Mouse (Mus musculus) midbrain, embryonic 16.5 days (tissue): ENCODE data around the gene Apbb2. TPM values are rescaled to one million over a fixed set of nuclear protein-coding genes. Genes with fewer than 3 reads are reported as not detected.

ENCODE experiments used
- ATAC-seq: fragments of 200-750 bp; cut with Nextera tagmentation; 2 replicates; pipeline ENCODE4 v1.8.0; 2017; ENCODE audit warnings: moderate TSS enrichment
- H3K27ac ChIP-seq: fragments of 300-500 bp; sonication (generic); 2 replicates; pipeline ENCODE4 v1.5.1; 2014; ENCODE audit warnings: mild to moderate bottlenecking, low read length, mixed read lengths
- H3K27me3 ChIP-seq: fragments of 300-500 bp; sonication (generic); 2 replicates; pipeline ENCODE4 v1.6.1; 2014; ENCODE audit warnings: low read depth, low read length, mixed read lengths; ENCODE audit not compliant: control insufficient read depth, insufficient read depth
- H3K36me3 ChIP-seq: fragments of 300-500 bp; sonication (generic); 2 replicates; pipeline ENCODE4 v1.6.1; 2014; ENCODE audit warnings: mild to moderate bottlenecking, low read length, moderate library complexity, mixed read lengths; ENCODE audit not compliant: control insufficient read depth, insufficient read depth
- H3K4me1 ChIP-seq: fragments of 300-500 bp; sonication (generic); 2 replicates; pipeline ENCODE4 v1.6.1; 2014; ENCODE audit warnings: mild to moderate bottlenecking, low read length, mixed read lengths; ENCODE audit not compliant: control insufficient read depth, insufficient read depth
- H3K4me2 ChIP-seq: fragments of 300-500 bp; sonication (generic); 2 replicates; pipeline ENCODE4 v1.6.1; 2014; ENCODE audit warnings: mild to moderate bottlenecking, low read length, mixed read lengths
- H3K4me3 ChIP-seq: fragments of 300-500 bp; sonication (generic); 2 replicates; pipeline ENCODE4 v1.5.1; 2014; ENCODE audit warnings: low read depth, mild to moderate bottlenecking, low read length, moderate library complexity, mixed read lengths
- H3K9ac ChIP-seq: fragments of 300-500 bp; sonication (generic); 2 replicates; pipeline ENCODE4 v1.6.1; 2014; ENCODE audit warnings: low read depth, low read length, mixed read lengths
- H3K9me3 ChIP-seq: fragments of 300-500 bp; sonication (generic); replicated peaks from 2 replicates; pipeline ENCODE4 v1.6.1; 2014; ENCODE audit warnings: mild to moderate bottlenecking, low read length, mixed read lengths; ENCODE audit not compliant: control insufficient read depth, poor library complexity, severe bottlenecking
- WGBS: fragments of 180-500 bp; shearing (Covaris S2); extraction: QIAGEN DNeasy Blood & Tissue Kit; methylation state at CpG from one replicate; pipeline ENCODE4 v1.1.7; 2014; 5-methylcytosine and 5-hydroxymethylcytosine counted together
- polyA plus RNA-seq: library from polyadenylated mRNA; unstranded; fragments of >200 nt; fragmentation: Nextera tagmentation; extraction: Ambion mirVana; gene quantifications from 2 replicates; pipeline ENCODE4 v1.2.1, GENCODE M21; 2015

Apbb2 gene
- polyA plus RNA-seq, 1 experiment from 2014 or later = 107 TPM

DNA sequence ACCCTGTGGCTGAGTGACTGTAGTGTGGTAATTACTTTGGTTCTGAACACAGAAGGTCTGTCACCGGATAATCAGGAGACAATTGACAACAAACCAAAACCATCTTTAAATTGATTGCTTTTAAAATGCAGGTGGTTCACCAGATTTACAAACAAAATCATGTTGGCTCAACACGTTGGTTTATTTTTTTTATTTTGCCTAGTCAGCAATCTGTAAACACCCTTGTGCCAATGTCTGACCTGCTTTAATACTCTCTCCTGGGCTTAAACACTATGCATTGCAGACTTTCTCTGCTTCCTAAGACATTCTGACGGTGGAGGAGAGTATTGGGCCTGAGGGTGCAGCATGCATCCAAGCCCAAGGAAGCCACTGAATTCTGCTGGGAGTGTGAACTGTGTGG, 22.3 kb downstream of the Apbb2 start:
- no peak overlapping the region for H3K4me3 ChIP-seq
- H3K9ac ChIP-seq = no peak overlapping the region
- H3K36me3 ChIP-seq = no peaks in the 10 kb centered on the region
- 72% methylated on average over 3 of the region's 3 CpGs for WGBS
- no peaks in the 10 kb centered on the region for H3K27me3 ChIP-seq
- H3K4me2 ChIP-seq = no peak overlapping the region
- no peak overlapping the region for H3K27ac ChIP-seq
- no peak for ATAC-seq
- H3K4me1 ChIP-seq = no peaks in the 10 kb centered on the region
- no peaks in the 10 kb centered on the region for H3K9me3 ChIP-seq

DNA sequence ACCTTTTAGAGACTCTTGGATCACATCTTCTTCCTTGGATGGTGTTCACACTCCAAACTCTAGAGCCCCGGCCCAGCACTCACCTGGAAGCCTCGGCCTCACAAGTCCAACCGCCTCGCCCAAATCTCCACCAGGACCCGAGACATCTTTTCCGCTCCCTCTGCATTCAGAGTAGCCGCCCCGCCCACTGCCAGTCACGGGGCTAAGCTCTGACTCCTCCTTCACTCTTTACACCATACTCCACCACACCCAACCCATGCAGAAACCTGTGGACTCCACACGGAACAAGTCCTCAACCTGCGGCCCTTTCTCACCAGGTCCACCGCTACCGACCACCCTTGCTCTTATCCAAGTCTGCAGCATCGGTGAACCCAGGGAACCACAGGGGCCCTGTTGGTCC, 23.7 kb downstream of the Apbb2 start:
- ATAC-seq = no peak
- Histone ChIP-seq H3K9me3 (no peaks in the 10 kb centered on the region), H3K4me3 (no peak overlapping the region), H3K36me3 (no peaks in the 10 kb centered on the region), H3K4me2 (no peak overlapping the region), H3K4me1 (0 out of 2 replicates have a peak, but pooled peaks cover 2% of the 10 kb centered on the region), H3K9ac (no peak overlapping the region), H3K27ac (no peak overlapping the region), H3K27me3 (no peaks in the 10 kb centered on the region)
- 81% methylated on average over 14 of the region's 14 CpGs for WGBS

DNA sequence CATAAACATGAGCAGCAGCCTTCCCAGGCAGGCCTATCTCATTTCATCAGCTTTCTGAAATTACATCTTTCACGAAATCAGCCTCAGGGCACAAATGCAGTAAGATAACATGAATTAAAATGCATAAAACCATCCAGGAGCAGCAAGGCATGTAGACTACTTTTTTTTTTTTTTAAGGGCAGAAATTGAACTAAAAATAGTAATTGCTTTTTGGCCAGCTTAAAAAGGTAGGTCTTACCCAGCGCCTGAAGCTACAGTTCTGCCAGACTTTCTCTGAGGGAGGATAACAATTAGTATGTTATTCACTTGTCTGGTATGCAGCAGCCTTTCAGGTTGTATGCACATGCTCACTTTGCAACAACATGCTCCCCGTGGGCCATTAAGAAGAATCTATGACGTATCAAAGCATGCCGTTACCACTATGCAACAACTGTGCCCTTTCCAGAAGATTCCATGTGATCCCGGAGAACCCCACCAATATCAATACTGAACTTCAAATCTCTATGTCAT, 32.3 kb downstream of the Apbb2 start:
- WGBS = 77% methylated on average over 6 of the region's 6 CpGs
- peaks cover 3% of the 10 kb centered on the region; the same call in 1 of the 2 replicates for H3K9me3 ChIP-seq
- no peak overlapping the region for H3K4me3 ChIP-seq
- ATAC-seq = no peak
- no peak overlapping the region for H3K4me2 ChIP-seq
- H3K27ac ChIP-seq = peak overlapping the region; percentile 20
- H3K36me3 ChIP-seq = no peaks in the 10 kb centered on the region
- H3K27me3 ChIP-seq = no peaks in the 10 kb centered on the region
- peaks cover 13% of the 10 kb centered on the region for H3K4me1 ChIP-seq
- no peak overlapping the region for H3K9ac ChIP-seq

DNA sequence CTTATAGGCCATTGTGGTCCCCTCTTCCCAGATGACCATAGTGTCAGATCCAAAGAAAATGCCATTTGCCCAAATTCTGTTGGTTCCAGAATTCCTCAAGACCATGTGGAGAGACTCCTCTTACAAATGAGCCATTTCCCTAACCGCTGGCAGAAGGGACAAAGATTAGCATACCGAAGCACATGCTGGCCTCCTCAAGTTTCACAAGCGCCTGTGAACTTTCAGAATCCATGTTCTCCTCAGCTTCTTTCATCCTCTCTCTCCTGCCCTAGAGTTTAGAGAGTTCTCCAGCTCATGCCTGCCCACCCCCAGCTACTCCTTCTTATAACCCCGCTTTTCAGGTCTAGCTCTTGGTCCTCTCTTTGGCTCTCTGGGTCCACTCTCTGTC, 35.6 kb downstream of the Apbb2 start:
- H3K4me2 ChIP-seq = no peak overlapping the region
- ATAC-seq = no peak
- H3K9me3 ChIP-seq = peaks cover 3% of the 10 kb centered on the region; the same call in 1 of the 2 replicates
- H3K27ac ChIP-seq = no peak overlapping the region
- no peaks in the 10 kb centered on the region for H3K36me3 ChIP-seq
- H3K4me3 ChIP-seq = no peak overlapping the region
- H3K4me1 ChIP-seq = peaks cover 16% of the 10 kb centered on the region
- H3K9ac ChIP-seq = no peak overlapping the region
- no peaks in the 10 kb centered on the region for H3K27me3 ChIP-seq
- WGBS = 91% methylated on average over 4 of the region's 4 CpGs

DNA sequence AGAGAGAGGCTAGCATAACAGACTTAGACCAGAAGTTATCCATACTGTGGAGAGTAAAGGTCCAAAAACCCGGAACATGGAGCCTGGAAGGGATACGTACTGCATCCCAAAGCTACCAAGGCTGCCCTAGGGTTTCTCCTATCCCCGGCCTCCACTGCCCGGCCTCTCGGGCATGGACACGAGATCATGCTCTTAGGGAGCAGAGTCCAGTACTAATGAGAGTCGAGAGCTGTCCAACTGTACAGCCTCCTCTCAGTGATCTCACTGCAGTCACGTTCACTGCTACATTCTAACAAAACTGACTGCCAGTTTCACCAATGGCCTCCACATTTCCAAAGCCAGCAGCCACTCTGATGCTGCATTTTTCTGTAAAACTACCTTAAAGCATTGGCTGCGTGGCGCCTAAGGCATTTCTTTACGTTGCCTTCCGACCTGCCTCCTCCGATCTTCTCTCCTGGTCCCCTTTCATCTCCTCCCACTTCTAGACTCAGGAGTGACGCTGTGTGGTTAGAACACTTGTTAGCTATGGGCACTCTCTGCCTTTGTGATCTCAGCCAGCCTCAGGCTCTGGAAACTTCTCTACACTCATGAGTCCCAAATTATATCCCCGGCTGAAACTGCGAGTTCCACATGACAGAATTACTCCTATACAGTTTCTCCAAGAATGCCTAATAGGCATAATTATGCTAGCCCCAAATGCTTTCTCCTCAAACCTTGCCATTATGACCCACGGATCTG, 36.1 kb downstream of the Apbb2 start:
- peaks cover 16% of the 10 kb centered on the region for H3K4me1 ChIP-seq
- ATAC-seq = no peak
- no peak overlapping the region for H3K4me3 ChIP-seq
- H3K27ac ChIP-seq = no peak overlapping the region
- no peaks in the 10 kb centered on the region for H3K27me3 ChIP-seq
- WGBS = 86% methylated on average over 17 of the region's 17 CpGs
- no peak overlapping the region for H3K9ac ChIP-seq
- H3K9me3 ChIP-seq = no peaks in the 10 kb centered on the region
- no peaks in the 10 kb centered on the region for H3K36me3 ChIP-seq
- H3K4me2 ChIP-seq = no peak overlapping the region

DNA sequence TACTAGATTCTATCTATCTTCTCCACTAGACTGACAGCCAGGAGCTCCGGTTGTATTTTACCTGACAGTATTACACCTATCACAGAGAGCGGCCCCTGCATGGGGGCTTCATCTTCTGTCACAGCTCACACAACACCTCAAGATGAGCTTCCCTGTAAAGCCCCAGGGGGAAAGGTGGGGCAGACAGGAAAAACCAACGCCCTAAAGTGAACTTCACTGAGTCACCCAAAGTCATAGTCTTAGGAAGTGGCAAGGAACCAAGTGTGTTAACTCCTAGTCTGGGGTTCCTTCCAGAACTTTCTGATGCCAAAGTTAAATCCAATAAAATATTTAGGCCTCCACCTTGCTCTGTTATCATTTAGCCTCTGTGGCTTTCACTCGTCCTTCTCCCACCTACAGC, 39.5 kb downstream of the Apbb2 start:
- Histone ChIP-seq H3K4me2 (no peak overlapping the region), H3K27me3 (no peaks in the 10 kb centered on the region), H3K27ac (no peak overlapping the region), H3K9me3 (no peaks in the 10 kb centered on the region), H3K9ac (no peak overlapping the region), H3K4me3 (no peak overlapping the region), H3K4me1 (peaks cover 8% of the 10 kb centered on the region), H3K36me3 (no peaks in the 10 kb centered on the region)
- 74% methylated on average over 4 of the region's 4 CpGs for WGBS
- ATAC-seq = no peak

DNA sequence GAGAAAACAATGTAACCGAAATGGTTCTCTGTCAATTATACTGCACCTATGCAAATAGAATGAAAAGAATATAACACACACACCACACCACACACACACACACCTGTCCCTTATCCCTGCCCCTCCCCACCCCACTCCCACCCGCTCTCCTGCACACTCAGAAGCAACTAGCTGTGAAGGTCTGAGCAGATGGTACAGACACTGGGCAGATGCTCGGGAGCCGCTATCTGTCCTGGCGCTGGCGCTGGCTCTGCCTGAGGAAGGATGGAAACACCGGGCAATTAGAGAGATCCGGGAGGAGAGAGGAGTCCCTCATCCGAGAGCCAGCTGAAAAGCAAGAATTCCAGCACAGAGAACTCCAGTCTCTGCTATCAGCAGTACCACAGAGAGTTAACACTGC, 42.3 kb downstream of the Apbb2 start:
- no peak overlapping the region for H3K27ac ChIP-seq
- no peak overlapping the region for H3K9ac ChIP-seq
- no peak for ATAC-seq
- WGBS = 62% methylated on average over 9 of the region's 9 CpGs
- H3K36me3 ChIP-seq = no peaks in the 10 kb centered on the region
- H3K27me3 ChIP-seq = no peaks in the 10 kb centered on the region
- H3K9me3 ChIP-seq = no peaks in the 10 kb centered on the region
- H3K4me1 ChIP-seq = peaks cover 10% of the 10 kb centered on the region
- no peak overlapping the region for H3K4me3 ChIP-seq
- no peak overlapping the region for H3K4me2 ChIP-seq

DNA sequence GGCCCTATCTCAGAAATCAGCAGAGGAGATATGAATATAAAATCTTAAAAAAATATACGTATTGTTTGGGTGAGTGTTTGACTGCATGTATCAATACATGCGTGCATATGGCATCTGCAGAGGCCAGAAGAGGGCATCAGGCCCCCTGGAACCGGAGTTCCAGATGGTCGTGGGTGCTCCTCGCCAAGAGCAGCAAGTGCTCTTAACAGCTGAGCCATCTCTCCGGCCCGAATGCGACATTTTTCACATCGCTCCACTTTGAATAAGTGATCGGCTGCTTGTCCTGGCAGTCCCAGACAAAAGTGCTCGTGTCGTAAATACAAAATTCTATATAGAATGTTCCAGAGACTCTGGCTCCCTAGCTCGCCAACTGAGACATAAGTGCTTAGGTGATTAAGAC, 43.4 kb downstream of the Apbb2 start:
- Histone ChIP-seq H3K4me1 (peaks cover 7% of the 10 kb centered on the region), H3K27ac (no peak overlapping the region), H3K9ac (no peak overlapping the region), H3K4me3 (no peak overlapping the region), H3K36me3 (no peaks in the 10 kb centered on the region), H3K4me2 (no peak overlapping the region), H3K9me3 (no peaks in the 10 kb centered on the region), H3K27me3 (no peaks in the 10 kb centered on the region)
- no peak for ATAC-seq
- WGBS = 90% methylated on average over 13 of the region's 13 CpGs

DNA sequence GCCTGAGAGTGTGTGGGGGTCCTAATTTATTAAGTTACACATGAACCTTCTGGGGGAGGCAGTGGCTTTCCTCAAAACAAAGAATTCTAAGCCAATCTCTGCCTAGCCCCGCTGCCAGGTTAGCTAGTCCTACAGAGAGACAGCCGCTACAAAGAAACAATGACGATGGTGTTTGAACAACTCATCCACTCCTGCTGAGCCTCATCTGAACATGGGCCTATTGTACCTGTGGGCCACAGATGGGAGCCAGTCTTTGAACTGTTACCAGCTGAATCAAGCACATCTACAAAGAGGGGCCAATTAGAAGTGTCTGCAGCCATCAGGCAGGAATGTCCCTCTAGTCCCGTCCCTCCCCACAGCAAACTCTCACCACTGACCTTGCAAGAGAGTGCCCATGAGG, 45.3 kb downstream of the Apbb2 start:
- H3K4me3 ChIP-seq = no peak overlapping the region
- H3K9me3 ChIP-seq = no peaks in the 10 kb centered on the region
- no peaks in the 10 kb centered on the region for H3K27me3 ChIP-seq
- no peaks in the 10 kb centered on the region for H3K36me3 ChIP-seq
- WGBS = 16% methylated on average over 4 of the region's 4 CpGs
- ATAC-seq = peak; percentile 70; the same call in 1 of the 2 replicates
- peaks cover 7% of the 10 kb centered on the region; the same call in 1 of the 2 replicates for H3K4me1 ChIP-seq
- no peak overlapping the region for H3K4me2 ChIP-seq
- H3K9ac ChIP-seq = no peak overlapping the region
- no peak overlapping the region for H3K27ac ChIP-seq
